Mouse (Mus musculus): Measurements from ENCODE around the gene Olfr1432. TPM values are rescaled to one million over a fixed set of nuclear protein-coding genes. Genes with fewer than 3 reads are reported as not detected.
"Not testable (repeated sequence)": the region's sequence is repeated elsewhere in the genome, so short reads cannot be mapped to it uniquely, and the experiment has no call there.

The Olfr1432 gene
- polyA plus RNA-seq (2014; fragmentation: Nextera tagmentation; extraction: Ambion mirVana) = 0.35 TPM in 1 of 2 replicates, not detected in the other

DNA sequence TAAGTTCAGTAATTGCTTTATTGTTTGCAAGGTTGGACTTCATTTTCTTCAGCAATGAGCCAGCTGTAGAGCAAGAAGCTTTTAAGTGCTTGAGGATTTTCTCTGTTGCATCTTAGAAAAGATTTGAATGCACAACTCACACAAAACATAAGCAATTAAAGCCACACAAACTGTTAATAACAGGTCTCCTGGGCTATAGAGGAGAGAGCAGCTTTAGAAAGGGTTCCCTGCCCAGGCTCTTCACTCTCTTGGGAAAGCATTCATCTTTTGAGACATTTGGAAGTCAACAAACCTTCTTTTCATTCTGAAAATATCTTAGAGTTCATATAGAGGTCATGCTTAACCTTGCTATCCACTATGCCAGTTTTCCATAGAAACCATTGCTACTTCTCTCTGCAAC lies at the start of gene Olfr1432:
Gene Olfr1432 (minus strand): TSS at position 101 of the 400 bp plus-strand sequence.
- H3K9ac ChIP-seq (ENCODE audit: low read length); H3K4me3 ChIP-seq (ENCODE audit: low read depth, low read length); H3K4me2 ChIP-seq (ENCODE audit: low read length); H3K27ac ChIP-seq (ENCODE audit: low read depth); DNase-seq (ENCODE audit: low spot score); H3K36me3 ChIP-seq (ENCODE audit: control insufficient read depth, insufficient read depth, low read length); H3K9me3 ChIP-seq (ENCODE audit: control insufficient read depth, low read length); H3K4me1 ChIP-seq (replicated peaks; ENCODE audit: control insufficient read depth, insufficient read depth, low read length); ATAC-seq (replicated peaks; ENCODE audit: low FRiP score, low TSS enrichment, low read depth); H3K27me3 ChIP-seq (replicated peaks; ENCODE audit: control insufficient read depth, insufficient read depth, low read length): not testable (repeated sequence)

DNA sequence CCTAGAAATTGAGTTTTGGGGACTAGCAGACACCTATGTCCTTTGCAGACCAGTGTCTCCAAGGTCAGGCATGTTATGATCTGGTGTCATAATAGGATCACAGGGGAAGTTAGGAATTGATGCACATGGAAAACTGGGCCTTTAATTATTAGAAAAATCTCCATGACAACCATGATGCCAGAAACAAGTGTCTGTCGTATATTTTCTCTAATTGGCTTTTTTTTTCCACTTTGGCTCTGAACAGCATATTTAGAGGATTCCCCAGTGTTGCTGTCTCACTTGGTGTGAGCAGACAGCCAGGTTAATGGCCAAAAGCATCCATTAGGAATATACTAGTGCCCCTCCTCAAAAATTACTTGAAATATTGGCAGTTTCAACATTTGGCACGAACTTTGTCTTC lies 47.2 kb upstream of the Olfr1432 start, which contains the start of gene Olfr1434:
Gene Olfr1434 (plus strand): TSS at position 301 of the 400 bp plus-strand sequence.
- Histone ChIP-seq H3K27me3 (replicated peaks; ENCODE audit: control insufficient read depth, insufficient read depth, low read length) (no peaks in the 10 kb centered on the region), H3K4me1 (replicated peaks; ENCODE audit: control insufficient read depth, insufficient read depth, low read length) (no peaks in the 10 kb centered on the region), H3K9ac (ENCODE audit: low read length) (no peak within 1 kb of the TSS), H3K4me2 (ENCODE audit: low read length) (no peak within 1 kb of the TSS), H3K27ac (ENCODE audit: low read depth) (no peak within 1 kb of the TSS), H3K9me3 (ENCODE audit: control insufficient read depth, low read length) (no peaks in the 10 kb centered on the region), H3K4me3 (ENCODE audit: low read depth, low read length) (no peak within 1 kb of the TSS), H3K36me3 (ENCODE audit: control insufficient read depth, insufficient read depth, low read length) (no peaks in the 10 kb centered on the region)
- no peak for DNase-seq (ENCODE audit: low spot score)
- no peak for ATAC-seq (replicated peaks; ENCODE audit: low FRiP score, low TSS enrichment, low read depth)
- WGBS = 72% methylated on average over 2 of the region's 2 CpGs

DNA sequence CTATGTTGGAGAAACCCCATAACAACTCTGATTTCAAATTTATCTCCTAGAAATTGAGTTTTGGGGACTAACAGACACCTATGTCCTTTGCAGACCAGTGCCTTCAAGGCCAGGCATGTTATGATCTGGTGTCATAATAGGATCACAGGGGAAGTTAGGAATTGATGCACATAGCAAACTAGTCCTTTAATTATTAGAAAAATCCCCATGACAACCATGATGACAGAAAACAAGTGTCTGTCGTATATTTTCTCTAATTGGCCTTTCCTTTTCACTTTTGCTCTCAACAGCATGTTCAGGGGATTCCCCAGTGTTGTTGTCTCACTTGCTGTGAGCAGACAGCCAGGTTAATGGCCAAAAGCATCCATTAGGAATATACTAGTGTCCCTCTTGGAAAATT lies 28.3 kb upstream of the Olfr1432 start, which contains the start of gene Olfr235:
Gene Olfr235 (plus strand): TSS at position 301 of the 400 bp plus-strand sequence.
- Histone ChIP-seq H3K4me2 (ENCODE audit: low read length) (no peak within 1 kb of the TSS), H3K27me3 (replicated peaks; ENCODE audit: control insufficient read depth, insufficient read depth, low read length) (no peaks in the 10 kb centered on the region), H3K9ac (ENCODE audit: low read length) (no peak within 1 kb of the TSS), H3K36me3 (ENCODE audit: control insufficient read depth, insufficient read depth, low read length) (no peaks in the 10 kb centered on the region), H3K4me3 (ENCODE audit: low read depth, low read length) (no peak within 1 kb of the TSS), H3K4me1 (replicated peaks; ENCODE audit: control insufficient read depth, insufficient read depth, low read length) (no peaks in the 10 kb centered on the region), H3K9me3 (ENCODE audit: control insufficient read depth, low read length) (no peaks in the 10 kb centered on the region), H3K27ac (ENCODE audit: low read depth) (no peak within 1 kb of the TSS)
- ATAC-seq (replicated peaks; ENCODE audit: low FRiP score, low TSS enrichment, low read depth) (no peak), DNase-seq (ENCODE audit: low spot score) (no peak)
- 51% methylated on average over 1 of the region's 1 CpGs for WGBS

DNA sequence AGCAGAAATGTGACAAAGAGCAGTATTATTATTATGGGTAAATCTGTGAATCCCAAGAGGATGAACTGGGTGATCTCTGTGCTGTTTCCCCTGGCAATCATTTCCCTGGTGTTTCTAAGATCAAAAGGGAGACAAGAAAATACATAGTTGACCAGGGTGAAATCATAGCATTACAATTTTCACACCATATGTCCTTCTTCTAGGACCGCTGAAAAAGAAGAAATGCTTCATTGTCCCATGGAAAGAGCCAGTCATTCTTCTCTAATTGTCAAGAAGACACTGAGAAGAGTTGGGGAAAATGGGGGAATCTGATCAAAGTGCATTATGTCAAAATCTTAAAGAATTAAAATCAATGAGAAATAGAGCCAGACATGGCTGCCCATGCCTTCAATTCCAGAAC lies 9.2 kb upstream of the Olfr1432 start, which contains the start of gene Olfr262:
Gene Olfr262 (minus strand): TSS at position 101 of the 400 bp plus-strand sequence.
- Histone ChIP-seq H3K9ac (ENCODE audit: low read length) (no peak within 1 kb of the TSS), H3K36me3 (ENCODE audit: control insufficient read depth, insufficient read depth, low read length) (no peaks in the 10 kb centered on the region), H3K27ac (ENCODE audit: low read depth) (no peak within 1 kb of the TSS), H3K4me3 (ENCODE audit: low read depth, low read length) (no peak within 1 kb of the TSS), H3K27me3 (replicated peaks; ENCODE audit: control insufficient read depth, insufficient read depth, low read length) (no peaks in the 10 kb centered on the region), H3K4me1 (replicated peaks; ENCODE audit: control insufficient read depth, insufficient read depth, low read length) (no peaks in the 10 kb centered on the region), H3K4me2 (ENCODE audit: low read length) (no peak within 1 kb of the TSS), H3K9me3 (ENCODE audit: control insufficient read depth, low read length) (no peaks in the 10 kb centered on the region)
- ATAC-seq (replicated peaks; ENCODE audit: low FRiP score, low TSS enrichment, low read depth) (no peak), DNase-seq (ENCODE audit: low spot score) (no peak)
- WGBS = 83% methylated on average over 1 of the region's 1 CpGs

DNA sequence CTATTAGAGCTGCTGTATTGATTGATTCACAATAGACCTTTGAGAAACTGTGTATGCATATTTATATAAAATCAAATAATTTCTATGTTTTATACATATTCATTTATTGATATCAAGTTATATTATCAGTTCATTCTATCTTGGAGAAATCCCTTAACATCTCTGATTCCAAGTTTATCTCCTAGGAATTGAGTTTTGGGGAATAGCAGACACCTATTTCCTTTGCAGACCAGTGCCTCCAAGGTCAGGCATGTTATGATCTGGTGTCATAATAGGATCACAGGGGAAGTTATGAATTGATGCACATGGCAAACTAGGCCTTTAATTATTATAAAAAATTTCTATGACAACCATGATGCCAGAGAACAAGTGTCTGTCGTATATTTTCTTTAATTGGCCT lies 32.1 kb downstream of the Olfr1432 start, which contains the start of gene Olfr1431:
Gene Olfr1431 (plus strand): TSS at position 301 of the 400 bp plus-strand sequence.
- no peak within 1 kb of the TSS for H3K4me3 ChIP-seq (ENCODE audit: low read depth, low read length)
- ATAC-seq (replicated peaks; ENCODE audit: low FRiP score, low TSS enrichment, low read depth) (no peak), DNase-seq (ENCODE audit: low spot score) (no peak)
- H3K9me3 ChIP-seq (ENCODE audit: control insufficient read depth, low read length) = no peaks in the 10 kb centered on the region
- H3K36me3 ChIP-seq (ENCODE audit: control insufficient read depth, insufficient read depth, low read length) = no peaks in the 10 kb centered on the region
- H3K4me1 ChIP-seq (replicated peaks; ENCODE audit: control insufficient read depth, insufficient read depth, low read length) = no peaks in the 10 kb centered on the region
- H3K27me3 ChIP-seq (replicated peaks; ENCODE audit: control insufficient read depth, insufficient read depth, low read length) = no peaks in the 10 kb centered on the region
- H3K27ac ChIP-seq (ENCODE audit: low read depth) = no peak within 1 kb of the TSS
- H3K9ac ChIP-seq (ENCODE audit: low read length) = no peak within 1 kb of the TSS
- no peak within 1 kb of the TSS for H3K4me2 ChIP-seq (ENCODE audit: low read length)
- 58% methylated on average over 1 of the region's 1 CpGs for WGBS

DNA sequence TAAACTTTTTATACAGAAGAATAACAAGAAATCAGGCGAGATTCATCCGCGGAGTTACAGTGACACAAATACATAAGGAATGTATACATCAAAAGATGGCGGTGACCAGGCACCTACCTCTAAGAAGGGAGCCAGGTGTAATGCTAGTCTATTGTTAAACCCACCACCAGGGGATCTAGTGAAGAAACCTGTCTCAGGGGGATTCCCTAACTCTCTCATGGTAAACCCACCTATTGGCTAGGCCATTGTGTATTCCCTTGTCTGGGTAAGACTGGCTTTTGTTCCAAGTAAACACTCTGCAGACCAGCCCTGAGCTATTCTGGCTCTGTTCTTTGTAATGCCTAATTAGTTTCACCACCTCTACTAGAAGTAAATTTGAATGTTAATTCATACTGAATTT lies 33.3 kb downstream of the Olfr1432 start:
- WGBS = 77% methylated on average over 4 of the region's 4 CpGs
- not testable (repeated sequence) for H3K27me3 ChIP-seq (replicated peaks; ENCODE audit: control insufficient read depth, insufficient read depth, low read length); H3K4me2 ChIP-seq (ENCODE audit: low read length); ATAC-seq (replicated peaks; ENCODE audit: low FRiP score, low TSS enrichment, low read depth); H3K9ac ChIP-seq (ENCODE audit: low read length); DNase-seq (ENCODE audit: low spot score); H3K4me3 ChIP-seq (ENCODE audit: low read depth, low read length); H3K36me3 ChIP-seq (ENCODE audit: control insufficient read depth, insufficient read depth, low read length); H3K27ac ChIP-seq (ENCODE audit: low read depth); H3K4me1 ChIP-seq (replicated peaks; ENCODE audit: control insufficient read depth, insufficient read depth, low read length); H3K9me3 ChIP-seq (ENCODE audit: control insufficient read depth, low read length)

Other genes with a start within 250 kb of the Olfr1432 start
- gene Olfr1423, start 191.3 kb downstream of the Olfr1432 start, polyA plus RNA-seq (2014; fragmentation: Nextera tagmentation; extraction: Ambion mirVana) = not detected in 2 replicates
- gene Olfr1424, start 169.9 kb downstream of the Olfr1432 start, polyA plus RNA-seq (2014; fragmentation: Nextera tagmentation; extraction: Ambion mirVana) = 0.12 TPM in 1 of 2 replicates, not detected in the other
- gene Olfr1425, start 154.9 kb downstream of the Olfr1432 start, polyA plus RNA-seq (2014; fragmentation: Nextera tagmentation; extraction: Ambion mirVana) = not detected in 2 replicates
- gene Olfr1426, start 140.6 kb downstream of the Olfr1432 start, polyA plus RNA-seq (2014; fragmentation: Nextera tagmentation; extraction: Ambion mirVana) = not detected in 2 replicates
- not detected in 2 replicates for gene Olfr1427, start 129.3 kb downstream of the Olfr1432 start, polyA plus RNA-seq (2014; fragmentation: Nextera tagmentation; extraction: Ambion mirVana)
- gene Olfr1428, start 116.7 kb downstream of the Olfr1432 start, polyA plus RNA-seq (2014; fragmentation: Nextera tagmentation; extraction: Ambion mirVana) = not detected in 2 replicates
- not detected in 2 replicates for gene Olfr76, start 109.4 kb downstream of the Olfr1432 start, polyA plus RNA-seq (2014; fragmentation: Nextera tagmentation; extraction: Ambion mirVana)
- gene Olfr1555-ps1, start 62.5 kb downstream of the Olfr1432 start, polyA plus RNA-seq (2014; fragmentation: Nextera tagmentation; extraction: Ambion mirVana) = not detected in 2 replicates
- gene Olfr1431, start 32.0 kb downstream of the Olfr1432 start, polyA plus RNA-seq (2014; fragmentation: Nextera tagmentation; extraction: Ambion mirVana) = not detected in 2 replicates
- not detected in 2 replicates for gene Olfr262, start 9.1 kb upstream of the Olfr1432 start, polyA plus RNA-seq (2014; fragmentation: Nextera tagmentation; extraction: Ambion mirVana)
- not detected in 2 replicates for gene Olfr235, start 28.4 kb upstream of the Olfr1432 start, polyA plus RNA-seq (2014; fragmentation: Nextera tagmentation; extraction: Ambion mirVana)
- not detected in 2 replicates for gene Olfr1434, start 47.3 kb upstream of the Olfr1432 start, polyA plus RNA-seq (2014; fragmentation: Nextera tagmentation; extraction: Ambion mirVana)
- gene Olfr1436, start 66.5 kb upstream of the Olfr1432 start, polyA plus RNA-seq (2014; fragmentation: Nextera tagmentation; extraction: Ambion mirVana) = not detected in 2 replicates
- not detected in 2 replicates for gene Olfr1437, start 92.5 kb upstream of the Olfr1432 start, polyA plus RNA-seq (2014; fragmentation: Nextera tagmentation; extraction: Ambion mirVana)
- gene Olfr1438-ps1, start 103.3 kb upstream of the Olfr1432 start, polyA plus RNA-seq (2014; fragmentation: Nextera tagmentation; extraction: Ambion mirVana) = not detected in 2 replicates
- not detected in 2 replicates for gene Olfr1440, start 154.7 kb upstream of the Olfr1432 start, polyA plus RNA-seq (2014; fragmentation: Nextera tagmentation; extraction: Ambion mirVana)
- gene Olfr1441, start 184.8 kb upstream of the Olfr1432 start, polyA plus RNA-seq (2014; fragmentation: Nextera tagmentation; extraction: Ambion mirVana) = not detected in 2 replicates
- not detected in 2 replicates for gene Pfpl, start 195.3 kb upstream of the Olfr1432 start, polyA plus RNA-seq (2014; fragmentation: Nextera tagmentation; extraction: Ambion mirVana)
- 0.97 and 1.1 TPM in 2 replicates for gene Mpeg1, start 228.2 kb upstream of the Olfr1432 start, polyA plus RNA-seq (2014; fragmentation: Nextera tagmentation; extraction: Ambion mirVana)